Mouse (Mus musculus): ENCODE data around the gene Sorbs2.

DNA sequence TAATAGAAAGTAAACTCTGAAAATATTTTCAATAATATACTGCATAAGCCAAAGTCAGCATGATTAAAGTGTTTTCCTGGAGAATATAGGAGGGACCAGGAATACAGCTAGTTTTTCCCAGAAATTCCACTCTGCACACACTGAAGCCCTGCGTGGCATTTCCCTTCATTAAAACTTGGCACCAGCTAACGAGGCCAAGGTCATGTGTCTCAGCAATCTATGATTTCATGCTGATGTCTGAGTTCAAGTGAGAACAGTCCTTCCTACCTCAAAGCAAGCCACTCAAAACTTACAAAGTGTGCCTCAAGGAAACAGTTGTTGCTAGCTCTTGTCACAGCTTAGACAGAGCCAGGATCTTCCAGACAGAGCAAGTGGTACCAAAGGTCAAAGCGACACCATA is 173.6 kb downstream of the Sorbs2 start:
- TF ChIP-seq CTCF (IDR thresholded peaks at IDR 0.05; ENCODE audit: low read depth) (no peak), EP300 (IDR thresholded peaks at IDR 0.05; ENCODE audit: low read depth) (no peak)

Measured in liver, postnatal 0 days (tissue).